Mouse (Mus musculus) kidney, adult 8-10 months (tissue): ENCODE measurements around the gene Ern2.
A peak's percentile ranks its signal among the peaks of the same experiment; 100 is the strongest.

Experiments used
- DNase-seq, 2 experiments: peaks; one replicate each; pipeline ENCODE4 v3.0.0; 2022

Ern2 gene

GRCm38 (mm10) chr7:122158915-122159902 lies 26.8 kb downstream of the Ern2 start, which contains the start of gene Plk1:
Gene Plk1 (plus strand): TSS chr7:122159439.
- peak; percentile 65 to 79 for DNase-seq

- no peak for DNase-seq
These were observed 27.5 kb downstream of the Ern2 start for GRCm38 (mm10) chr7:122158488-122158887.

- no peak for DNase-seq
These were observed 33.5 kb downstream of the Ern2 start for GRCm38 (mm10) chr7:122152473-122152872.

- peak; percentile 34 to 48 for DNase-seq
These were observed 45.0 kb downstream of the Ern2 start for GRCm38 (mm10) chr7:122140991-122141390.

- no peak for DNase-seq
These were observed 47.8 kb downstream of the Ern2 start for GRCm38 (mm10) chr7:122138190-122138589.

- peak in 1 of 2 experiments; percentile 66 for DNase-seq
These were observed 48.9 kb downstream of the Ern2 start for GRCm38 (mm10) chr7:122137071-122137470.

GRCm38 (mm10) chr7:122135070-122135469 lies 50.9 kb downstream of the Ern2 start:
- peak; percentile 14 to 48 for DNase-seq

GRCm38 (mm10) chr7:122133338-122133625 lies 52.7 kb downstream of the Ern2 start:
- no peak for DNase-seq

DNA sequence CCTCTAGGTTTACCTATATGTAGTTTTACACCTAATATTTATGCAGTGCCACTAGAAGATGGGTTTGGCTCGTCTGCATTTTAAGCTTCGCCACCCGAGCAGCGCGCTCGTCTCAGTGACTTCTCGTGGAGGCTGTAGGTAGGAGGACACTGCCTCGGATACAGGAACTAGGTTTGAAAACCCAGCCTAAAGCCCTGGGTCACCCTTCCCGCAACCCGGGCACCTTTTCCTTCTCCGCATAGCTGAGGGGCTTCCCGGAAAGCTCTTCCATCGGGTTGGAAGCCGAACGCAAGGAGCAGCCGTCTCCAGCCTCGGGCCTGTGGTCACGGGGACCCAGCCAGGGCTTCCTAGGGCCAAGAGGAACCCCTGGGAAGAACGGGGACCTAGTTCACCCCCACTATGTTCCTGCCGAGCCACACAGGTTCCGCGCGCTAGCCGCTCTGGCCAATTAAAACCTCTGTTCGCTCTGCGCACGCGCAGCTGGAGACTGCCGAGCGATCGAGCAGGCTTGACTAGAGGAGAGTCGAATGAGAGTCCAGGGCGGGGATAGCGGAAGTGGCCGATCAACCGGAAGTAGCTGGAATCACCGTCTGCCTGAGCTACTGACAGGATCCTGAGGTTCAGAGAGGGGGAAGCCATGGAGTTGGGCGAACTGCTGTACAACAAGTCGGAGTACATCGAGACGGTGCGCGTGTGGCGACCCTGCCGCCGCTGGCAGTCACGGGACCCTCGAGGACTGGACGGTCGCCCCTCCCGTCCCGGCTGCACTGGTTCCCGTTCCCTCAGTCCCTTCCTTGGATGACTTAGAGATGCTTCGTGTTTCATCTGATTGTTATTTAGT lies 53.3 kb downstream of the Ern2 start, which contains the start of the genes Palb2 and Dctn5:
Gene Palb2 (minus strand): TSS at position 489 of the 841 bp plus-strand sequence.
Gene Dctn5 (plus strand): TSS at position 545 of the 841 bp plus-strand sequence.
- DNase-seq: peak; percentile 96 to 98

GRCm38 (mm10) chr7:122131834-122132233 lies 54.2 kb downstream of the Ern2 start:
- no peak for DNase-seq

GRCm38 (mm10) chr7:122126946-122127345 lies 59.1 kb downstream of the Ern2 start:
- peak; percentile 22 to 67 for DNase-seq

- DNase-seq: no peak
These were observed 60.4 kb downstream of the Ern2 start for GRCm38 (mm10) chr7:122125636-122126035.

GRCm38 (mm10) chr7:122123518-122123917 lies 62.5 kb downstream of the Ern2 start:
- no peak for DNase-seq
